Mouse (Mus musculus): ENCODE results near the gene Spem1. TPM values are rescaled to one million over a fixed set of nuclear protein-coding genes. Genes with fewer than 3 reads are reported as not detected.

Spem1 gene
- polyA plus RNA-seq, 1 experiment, result not detected

- TF ChIP-seq GATA1 (IDR thresholded peaks at IDR 0.05; ENCODE audit: low read length) (no peak), TAL1 (IDR thresholded peaks at IDR 0.05; ENCODE audit: low read length) (no peak)
- peaks cover 64% of the 10 kb centered on the region for H3K4me1 ChIP-seq (ENCODE audit: control insufficient read depth)
- H3K36me3 ChIP-seq (ENCODE audit: control insufficient read depth), result peaks cover 9% of the 10 kb centered on the region
- peaks cover 54% of the 10 kb centered on the region for H3K27me3 ChIP-seq (ENCODE audit: control insufficient read depth)
- H3K9me3 ChIP-seq (ENCODE audit: control insufficient read depth, low read length), result peaks cover 2% of the 10 kb centered on the region; the same call in 1 of the 2 replicates
- H3K4me3 ChIP-seq (replicated peaks), result peak within 1 kb of the TSS; percentile 89
These were observed 15.6 kb upstream of the Spem1 start, which contains the start of gene Nlgn2 for GRCm38 (mm10) chr11:69837604-69837951. TSS of gene Nlgn2 (minus strand) at chr11:69837784.

GRCm38 (mm10) chr11:69836703-69837576 lies 15.0 kb upstream of the Spem1 start:
- Histone ChIP-seq H3K36me3 (ENCODE audit: control insufficient read depth) (peaks cover 9% of the 10 kb centered on the region), H3K9me3 (ENCODE audit: control insufficient read depth, low read length) (peaks cover 2% of the 10 kb centered on the region; the same call in 1 of the 2 replicates), H3K27me3 (ENCODE audit: control insufficient read depth) (peaks cover 60% of the 10 kb centered on the region), H3K4me1 (ENCODE audit: control insufficient read depth) (peaks cover 67% of the 10 kb centered on the region), H3K4me3 (replicated peaks) (peak overlapping the region; percentile 89)
- TF ChIP-seq GATA1 (IDR thresholded peaks at IDR 0.05; ENCODE audit: low read length) (no peak), TAL1 (IDR thresholded peaks at IDR 0.05; ENCODE audit: low read length) (no peak)

DNA sequence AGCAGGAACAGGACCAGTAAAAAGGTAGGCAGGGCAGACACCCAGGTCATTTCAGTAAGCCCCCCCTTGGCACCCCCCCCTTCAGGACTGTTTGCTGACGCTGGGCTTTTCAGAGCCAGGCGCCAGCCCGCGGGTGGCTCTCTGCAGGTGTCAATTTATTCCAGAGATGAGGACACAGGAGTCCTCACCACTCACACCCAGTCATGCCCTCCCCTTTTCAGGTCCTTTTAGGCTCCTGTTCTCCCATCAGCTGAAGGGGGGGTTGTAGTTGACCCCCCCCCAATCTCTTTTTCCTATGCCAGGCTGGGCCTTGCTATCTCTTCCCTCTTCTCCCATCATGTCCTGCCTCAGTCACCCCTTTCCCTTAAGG lies 14.0 kb upstream of the Spem1 start:
- Histone ChIP-seq H3K36me3 (ENCODE audit: control insufficient read depth) (peaks cover 9% of the 10 kb centered on the region), H3K9me3 (ENCODE audit: control insufficient read depth, low read length) (peaks cover 2% of the 10 kb centered on the region; the same call in 1 of the 2 replicates), H3K4me3 (replicated peaks) (no peak overlapping the region), H3K27me3 (ENCODE audit: control insufficient read depth) (peaks cover 64% of the 10 kb centered on the region), H3K4me1 (ENCODE audit: control insufficient read depth) (peaks cover 76% of the 10 kb centered on the region)
- TF ChIP-seq TAL1 (IDR thresholded peaks at IDR 0.05; ENCODE audit: low read length) (no peak), GATA1 (IDR thresholded peaks at IDR 0.05; ENCODE audit: low read length) (no peak)

DNA sequence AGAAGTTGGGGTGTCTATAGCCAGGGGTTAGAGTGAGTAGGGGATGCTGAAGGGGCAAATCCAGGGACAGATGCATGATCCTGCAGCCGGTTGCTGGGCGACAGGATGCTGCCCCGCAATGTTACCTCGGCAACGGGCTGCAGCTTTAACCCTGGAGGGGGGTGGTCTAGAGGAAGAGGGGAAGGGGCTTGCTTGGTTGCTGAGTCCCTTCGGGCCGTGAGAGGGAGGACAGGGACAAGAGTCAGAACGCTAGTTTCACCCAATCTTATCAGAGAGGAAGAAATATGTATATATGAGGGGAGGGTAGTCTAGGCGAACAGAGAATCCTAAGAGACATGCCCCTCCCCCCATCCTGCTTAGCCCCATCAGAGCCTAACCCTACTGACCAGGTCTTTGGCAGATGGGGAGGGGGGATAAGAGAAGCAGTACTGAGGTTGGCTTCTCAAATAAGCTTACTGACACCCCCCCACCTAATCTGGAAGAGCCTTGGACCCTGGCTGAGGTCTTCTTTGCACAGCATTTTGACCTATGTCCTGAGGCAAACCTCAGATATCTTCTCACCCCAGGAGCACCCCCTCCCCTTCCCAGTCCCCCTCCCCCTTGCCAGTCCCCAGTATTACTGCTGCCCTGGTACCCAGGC lies 13.5 kb upstream of the Spem1 start:
- TF ChIP-seq TAL1 (IDR thresholded peaks at IDR 0.05; ENCODE audit: low read length), result no peak
- no peak for TF ChIP-seq GATA1 (IDR thresholded peaks at IDR 0.05; ENCODE audit: low read length)
- peaks cover 77% of the 10 kb centered on the region for H3K4me1 ChIP-seq (ENCODE audit: control insufficient read depth)
- H3K36me3 ChIP-seq (ENCODE audit: control insufficient read depth), result peaks cover 6% of the 10 kb centered on the region
- H3K4me3 ChIP-seq (replicated peaks), result no peak overlapping the region
- H3K27me3 ChIP-seq (ENCODE audit: control insufficient read depth), result peaks cover 64% of the 10 kb centered on the region
- H3K9me3 ChIP-seq (ENCODE audit: control insufficient read depth, low read length), result peaks cover 2% of the 10 kb centered on the region; the same call in 1 of the 2 replicates

DNA sequence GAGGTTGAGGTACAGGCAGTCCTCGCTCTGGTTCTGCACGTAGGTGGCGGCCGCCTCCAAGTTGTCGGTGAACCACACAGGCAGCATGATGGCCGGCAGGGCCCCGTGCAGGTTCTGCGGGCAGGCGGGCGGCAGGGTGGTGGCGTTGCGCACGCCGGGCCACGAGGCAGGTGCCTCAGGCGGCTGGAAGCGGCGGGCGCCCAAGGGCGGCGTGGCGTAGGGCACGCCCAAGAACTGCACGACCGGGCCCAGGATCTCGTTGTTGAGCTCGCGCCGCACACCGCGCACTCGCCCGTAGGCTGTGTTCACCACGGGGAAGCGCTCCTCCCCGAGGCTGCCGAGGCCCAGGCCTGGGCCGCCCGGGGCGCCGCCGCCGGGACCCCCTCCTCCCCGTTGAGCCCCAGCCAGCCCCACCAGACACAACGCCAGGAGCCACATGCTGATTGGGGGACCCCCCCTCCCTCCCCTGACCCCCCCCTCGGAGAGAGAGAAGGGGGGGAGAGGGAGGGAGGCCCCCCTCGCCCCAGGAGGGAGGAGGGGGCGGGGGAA lies 12.1 kb upstream of the Spem1 start:
- TF ChIP-seq TAL1 (IDR thresholded peaks at IDR 0.05; ENCODE audit: low read length) (no peak), GATA1 (IDR thresholded peaks at IDR 0.05; ENCODE audit: low read length) (no peak)

GRCm38 (mm10) chr11:69833554-69833953 lies 11.6 kb upstream of the Spem1 start:
- peaks cover 64% of the 10 kb centered on the region for H3K27me3 ChIP-seq (ENCODE audit: control insufficient read depth)
- TF ChIP-seq GATA1 (IDR thresholded peaks at IDR 0.05; ENCODE audit: low read length), result no peak
- TF ChIP-seq TAL1 (IDR thresholded peaks at IDR 0.05; ENCODE audit: low read length), result no peak
- H3K9me3 ChIP-seq (ENCODE audit: control insufficient read depth, low read length), result peaks cover 2% of the 10 kb centered on the region; the same call in 1 of the 2 replicates
- no peaks in the 10 kb centered on the region for H3K36me3 ChIP-seq (ENCODE audit: control insufficient read depth)
- peaks cover 63% of the 10 kb centered on the region for H3K4me1 ChIP-seq (ENCODE audit: control insufficient read depth)
- peak overlapping the region; percentile 52 for H3K4me3 ChIP-seq (replicated peaks)

More for the DNA sequence above, 12.1 kb upstream of the Spem1 start:
- Histone ChIP-seq H3K27me3 (ENCODE audit: control insufficient read depth) (peaks cover 64% of the 10 kb centered on the region), H3K9me3 (ENCODE audit: control insufficient read depth, low read length) (peaks cover 2% of the 10 kb centered on the region; the same call in 1 of the 2 replicates), H3K36me3 (ENCODE audit: control insufficient read depth) (no peaks in the 10 kb centered on the region), H3K4me3 (replicated peaks) (peak overlapping the region; percentile 52), H3K4me1 (ENCODE audit: control insufficient read depth) (peaks cover 67% of the 10 kb centered on the region)

DNA sequence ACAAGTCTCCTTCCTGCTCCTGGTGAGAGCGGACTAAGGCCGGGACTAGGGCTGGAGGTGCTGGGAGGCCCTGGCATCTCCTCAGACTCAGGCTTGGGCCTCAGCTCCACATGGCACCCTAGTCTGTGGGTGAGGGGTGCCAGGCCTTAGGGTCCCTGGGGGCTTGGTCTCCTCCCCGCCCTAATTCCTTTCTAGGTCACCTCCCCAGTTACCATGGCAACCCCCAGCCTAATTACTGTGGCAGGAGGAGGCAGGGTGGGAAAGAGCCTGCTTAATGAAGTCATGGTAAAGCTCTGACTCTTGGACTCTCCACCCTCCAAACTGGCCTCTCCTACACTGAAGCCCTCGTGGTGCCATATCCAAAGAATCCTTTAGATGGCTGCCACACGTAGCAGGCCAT lies 6.9 kb upstream of the Spem1 start:
- peaks cover 15% of the 10 kb centered on the region for H3K36me3 ChIP-seq (ENCODE audit: control insufficient read depth)
- H3K4me3 ChIP-seq (replicated peaks), result no peak overlapping the region
- peaks cover 29% of the 10 kb centered on the region for H3K4me1 ChIP-seq (ENCODE audit: control insufficient read depth)
- TF ChIP-seq TAL1 (IDR thresholded peaks at IDR 0.05; ENCODE audit: low read length) (no peak), GATA1 (IDR thresholded peaks at IDR 0.05; ENCODE audit: low read length) (no peak)
- H3K27me3 ChIP-seq (ENCODE audit: control insufficient read depth), result peaks cover 26% of the 10 kb centered on the region
- 0 out of 2 replicates have a peak, but pooled peaks cover 3% of the 10 kb centered on the region for H3K9me3 ChIP-seq (ENCODE audit: control insufficient read depth, low read length)

DNA sequence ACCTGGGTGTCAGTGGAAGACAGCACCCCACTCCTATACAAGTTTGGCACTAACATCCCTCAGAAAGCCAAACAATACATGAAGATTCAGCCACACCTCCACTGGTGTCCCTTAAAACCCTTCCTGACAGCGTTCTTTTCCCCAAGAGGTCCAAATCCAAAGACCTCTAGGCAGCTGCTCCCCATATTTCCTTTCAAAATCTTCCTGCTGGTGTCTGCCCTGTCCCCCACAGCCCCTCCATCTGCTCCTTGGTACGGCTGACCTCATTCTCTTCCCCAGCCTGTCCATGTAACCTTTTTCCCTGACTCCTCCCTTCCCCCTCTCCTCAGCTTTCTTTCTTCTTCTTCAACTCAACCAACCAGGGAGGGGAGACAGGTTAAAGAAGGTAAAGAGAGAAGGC lies 1.5 kb upstream of the Spem1 start:
- Histone ChIP-seq H3K4me3 (replicated peaks) (no peak overlapping the region), H3K36me3 (ENCODE audit: control insufficient read depth) (peaks cover 15% of the 10 kb centered on the region), H3K27me3 (ENCODE audit: control insufficient read depth) (peaks cover 9% of the 10 kb centered on the region), H3K9me3 (ENCODE audit: control insufficient read depth, low read length) (0 out of 2 replicates have a peak, but pooled peaks cover 3% of the 10 kb centered on the region), H3K4me1 (ENCODE audit: control insufficient read depth) (peaks cover 3% of the 10 kb centered on the region; the same call in 1 of the 2 replicates)
- TF ChIP-seq GATA1 (IDR thresholded peaks at IDR 0.05; ENCODE audit: low read length), result no peak
- no peak for TF ChIP-seq TAL1 (IDR thresholded peaks at IDR 0.05; ENCODE audit: low read length)

GRCm38 (mm10) chr11:69818871-69819270 lies 3.1 kb downstream of the Spem1 start:
- TF ChIP-seq TAL1 (IDR thresholded peaks at IDR 0.05; ENCODE audit: low read length) (no peak), GATA1 (IDR thresholded peaks at IDR 0.05; ENCODE audit: low read length) (no peak)
- Histone ChIP-seq H3K4me3 (replicated peaks) (no peak overlapping the region), H3K9me3 (ENCODE audit: control insufficient read depth, low read length) (peaks cover 11% of the 10 kb centered on the region), H3K4me1 (ENCODE audit: control insufficient read depth) (no peaks in the 10 kb centered on the region), H3K27me3 (ENCODE audit: control insufficient read depth) (peaks cover 18% of the 10 kb centered on the region), H3K36me3 (ENCODE audit: control insufficient read depth) (no peaks in the 10 kb centered on the region)

Measured in erythroblast, embryonic 14.5 days (primary cell).